Mouse (Mus musculus) lung, adult 10 weeks (tissue): ENCODE results near the gene Xpc. TPM values are rescaled to one million over a fixed set of nuclear protein-coding genes. Genes with fewer than 3 reads are reported as not detected.

Experiments
- polyA plus RNA-seq: library from polyadenylated mRNA; stranded (reverse); fragments of 350-450 nt; fragmentation: Illumina TruSeq; extraction: RNeasy Lipid Tissue Mini Kit (QIAGEN cat#74804); gene quantifications from one replicate; pipeline ENCODE4 v1.2.3, GENCODE M21; 2014; ENCODE audit warnings: low read depth, low replicate concordance; ENCODE audit not compliant: insufficient read depth

The Xpc gene
- 14.0 TPM for polyA plus RNA-seq

GRCm38 (mm10) chr6:91515545-91516449, at the start of gene Xpc, which contains the start of gene Lsm3:
Gene Xpc (minus strand): TSS chr6:91515888.
Gene Lsm3 (plus strand): TSS chr6:91515928.

DNA sequence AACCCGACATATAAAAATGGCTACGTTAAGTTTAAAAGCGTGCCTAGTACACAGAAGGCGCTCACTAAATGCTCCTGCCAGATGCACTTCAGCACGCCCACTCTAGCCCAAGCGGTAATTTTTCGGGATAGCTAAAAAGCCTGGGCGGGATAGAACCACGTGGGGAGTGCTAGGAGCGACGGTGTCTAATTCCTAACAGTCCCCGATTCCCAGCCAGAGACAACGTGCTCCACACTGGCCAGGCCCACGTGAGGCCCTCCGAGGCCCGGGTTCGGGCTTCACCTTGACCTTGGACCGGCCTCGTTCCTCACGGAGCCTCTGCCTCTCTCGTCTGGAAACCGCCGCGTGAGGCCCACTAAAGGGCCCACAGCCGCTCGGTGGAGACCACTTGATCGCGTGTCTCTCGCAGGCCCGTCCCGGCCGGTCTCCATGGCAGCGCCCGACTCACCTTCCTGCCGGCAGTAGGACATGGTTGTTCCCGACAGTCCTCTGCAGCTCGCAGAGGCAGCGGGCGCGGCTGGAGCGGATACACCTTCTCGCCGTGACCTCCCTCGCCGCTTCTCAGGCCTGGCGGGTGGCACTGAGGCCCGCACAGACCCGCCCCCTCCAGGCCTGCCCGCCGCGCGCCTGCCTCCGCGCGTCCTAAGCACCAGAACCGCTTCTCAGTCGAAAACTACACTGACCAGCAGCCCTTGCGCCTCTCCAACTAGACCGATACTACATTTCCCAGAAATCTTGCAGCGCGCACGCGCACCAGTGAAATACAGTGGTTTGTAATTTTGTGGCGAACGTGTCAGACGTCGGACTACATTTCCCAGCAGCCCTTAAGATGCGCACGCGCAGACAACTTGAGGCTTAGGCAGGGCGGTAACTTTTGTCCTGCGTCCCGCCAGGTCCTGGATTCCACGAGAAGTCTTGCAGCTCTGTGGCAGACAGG, 42.6 kb downstream of the Xpc start, which contains the start of the genes Chchd4 and Tmem43:
TSS of gene Chchd4 (minus strand) at position 679 of the 937 bp plus-strand sequence.
TSS of gene Tmem43 (plus strand) at position 836 of the 937 bp plus-strand sequence.

Other genes starting within 250 kb of the Xpc start
- gene Wnt7a, start 104.5 kb downstream of the Xpc start, polyA plus RNA-seq = 4.6 TPM
- gene Chchd4, start 42.3 kb downstream of the Xpc start, polyA plus RNA-seq = 10.9 TPM
- 45.3 TPM for gene Tmem43, start 42.2 kb downstream of the Xpc start, polyA plus RNA-seq
- gene Lsm3, start within 50 bp of the Xpc start, polyA plus RNA-seq = 69.8 TPM
- 18.1 TPM for gene Slc6a6, start 168.2 kb upstream of the Xpc start, polyA plus RNA-seq